Mouse (Mus musculus) G1E (cell line): Measurements from ENCODE around the gene Emp2.
"Not testable (repeated sequence)": the region's sequence is repeated elsewhere in the genome, so short reads cannot be mapped to it uniquely, and the experiment has no call there.

Experiments used
- CTCF ChIP-seq: IDR thresholded peaks from 2 replicates; pipeline ENCODE4 v1.5.1; 2012; ENCODE audit warnings: low read depth, low read length, inconsistent platforms, mixed read lengths
- GATA1 ChIP-seq: IDR thresholded peaks from 2 replicates; pipeline ENCODE4 v1.6.1; 2012; ENCODE audit warnings: borderline replicate concordance, low read length, inconsistent platforms, mixed read lengths
- GATA2 ChIP-seq: IDR thresholded peaks from 2 replicates; pipeline ENCODE4 v1.6.1; 2012; ENCODE audit warnings: low read depth, low read length, inconsistent platforms, borderline replicate concordance
- POLR2AphosphoS5 ChIP-seq: IDR thresholded peaks from 2 replicates; pipeline ENCODE4 v1.6.1; 2012; ENCODE audit warnings: low read depth, low read length, inconsistent platforms; ENCODE audit not compliant: insufficient replicate concordance
- TAL1 ChIP-seq: conservative IDR thresholded peaks from 2 replicates; pipeline ENCODE4 v1.6.1; 2012; ENCODE audit warnings: low read depth, low read length, inconsistent platforms, mixed read lengths

DNA sequence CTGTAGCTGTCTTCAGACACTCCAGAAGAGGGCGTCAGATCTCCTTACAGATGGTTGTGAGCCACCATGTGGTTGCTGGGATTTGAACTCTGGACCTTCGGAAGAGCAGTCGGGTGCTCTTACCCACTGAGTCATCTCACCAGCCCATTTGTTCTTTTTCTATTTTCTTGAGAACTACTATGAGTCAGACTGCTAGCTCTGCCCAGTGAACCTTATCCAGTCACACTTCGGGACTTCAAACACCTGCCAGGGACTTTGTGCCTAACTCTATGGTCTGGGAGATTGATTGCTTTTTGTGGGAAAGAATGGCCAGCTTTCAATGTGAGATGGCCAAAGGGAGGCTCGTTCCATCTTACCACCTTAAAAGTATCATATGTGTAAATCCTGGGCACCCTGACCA lies 37.0 kb downstream of the Emp2 start:
- TF ChIP-seq CTCF, TAL1, POLR2AphosphoS5, GATA1, GATA2: not testable (repeated sequence)
